Mouse (Mus musculus) hindbrain, embryonic 10.5 days (tissue): ENCODE data around the gene Utrn. TPM values are rescaled to one million over a fixed set of nuclear protein-coding genes. Genes with fewer than 3 reads are reported as not detected.

Experiments used
- DNase-seq: peaks from one replicate; pipeline ENCODE4 v3.0.0-alpha.2; 2017; ENCODE audit warnings: low spot score
- H3K27ac ChIP-seq: fragments of 300-500 bp; sonication (generic); 2 replicates; pipeline ENCODE4 v1.5.1; 2016; ENCODE audit warnings: mild to moderate bottlenecking, moderate library complexity
- H3K27me3 ChIP-seq: fragments of 300-500 bp; sonication (generic); 2 replicates; pipeline ENCODE4 v1.6.1; 2016; ENCODE audit warnings: mild to moderate bottlenecking; ENCODE audit not compliant: poor library complexity, insufficient read depth, severe bottlenecking
- H3K36me3 ChIP-seq: fragments of 300-500 bp; sonication (generic); 2 replicates; pipeline ENCODE4 v1.6.1; 2016; ENCODE audit warnings: mild to moderate bottlenecking, moderate library complexity
- H3K4me1 ChIP-seq: fragments of 300-500 bp; sonication (generic); replicated peaks from 2 replicates; pipeline ENCODE4 v1.6.1; 2016; ENCODE audit warnings: mild to moderate bottlenecking
- H3K4me3 ChIP-seq: fragments of 300-500 bp; sonication (generic); 2 replicates; pipeline ENCODE4 v1.5.1; 2016; ENCODE audit warnings: mild to moderate bottlenecking, moderate library complexity
- H3K9me3 ChIP-seq: fragments of 300-500 bp; sonication (generic); 2 replicates; pipeline ENCODE4 v1.6.1; 2016; ENCODE audit warnings: mild to moderate bottlenecking, moderate library complexity
- WGBS: fragments of 180-500 bp; shearing (Covaris S2); methylation state at CpG from one replicate; pipeline ENCODE4 v1.1.7; 2016; 5-methylcytosine and 5-hydroxymethylcytosine counted together
- polyA plus RNA-seq: library from polyadenylated mRNA; unstranded; fragments of >200 nt; fragmentation: Nextera tagmentation; extraction: Ambion mirVana; gene quantifications from 2 replicates; pipeline ENCODE4 v1.2.1, GENCODE M21; 2016

Utrn gene
- polyA plus RNA-seq, 1 experiment from 2014 or later, result 38.7 TPM

- Histone ChIP-seq H3K27me3 (no peaks in the 10 kb centered on the region), H3K4me1 (peaks cover 7% of the 10 kb centered on the region; the same call in 1 of the 2 replicates), H3K4me3 (no peak overlapping the region), H3K9me3 (no peaks in the 10 kb centered on the region), H3K27ac (no peak overlapping the region), H3K36me3 (peaks cover 10% of the 10 kb centered on the region)
- DNase-seq, result no peak
- 88% methylated on average over 7 of the region's 7 CpGs for WGBS
Observed at GRCm38 (mm10) chr10:12850781-12851471, 18.2 kb downstream of the Utrn start.

- no peaks in the 10 kb centered on the region for H3K27me3 ChIP-seq
- H3K9me3 ChIP-seq, result no peaks in the 10 kb centered on the region
- H3K36me3 ChIP-seq, result peaks cover 6% of the 10 kb centered on the region
- H3K27ac ChIP-seq, result no peak overlapping the region
- 82% methylated on average over 10 of the region's 10 CpGs for WGBS
- no peak for DNase-seq
- H3K4me1 ChIP-seq, result peaks cover 1% of the 10 kb centered on the region; the same call in 1 of the 2 replicates
- no peak overlapping the region for H3K4me3 ChIP-seq
Observed at GRCm38 (mm10) chr10:12848322-12849108, 20.6 kb downstream of the Utrn start.

GRCm38 (mm10) chr10:12842543-12842942 lies 26.6 kb downstream of the Utrn start:
- H3K4me1 ChIP-seq, result peaks cover 11% of the 10 kb centered on the region
- no peak overlapping the region for H3K4me3 ChIP-seq
- H3K9me3 ChIP-seq, result no peaks in the 10 kb centered on the region
- no peak overlapping the region for H3K27ac ChIP-seq
- H3K27me3 ChIP-seq, result no peaks in the 10 kb centered on the region
- no peak for DNase-seq
- H3K36me3 ChIP-seq, result peaks cover 6% of the 10 kb centered on the region
- 88% methylated on average over 4 of the region's 4 CpGs for WGBS

- no peaks in the 10 kb centered on the region for H3K9me3 ChIP-seq
- 66% methylated on average over 5 of the region's 5 CpGs for WGBS
- H3K27ac ChIP-seq, result no peak overlapping the region; the same call in 1 of the 2 replicates
- H3K36me3 ChIP-seq, result peaks cover 6% of the 10 kb centered on the region
- peaks cover 11% of the 10 kb centered on the region for H3K4me1 ChIP-seq
- H3K27me3 ChIP-seq, result no peaks in the 10 kb centered on the region
- H3K4me3 ChIP-seq, result no peak overlapping the region
- DNase-seq, result no peak
Observed at GRCm38 (mm10) chr10:12841497-12841896, 27.7 kb downstream of the Utrn start.

- Histone ChIP-seq H3K4me3 (no peak overlapping the region), H3K9me3 (no peaks in the 10 kb centered on the region), H3K4me1 (peaks cover 11% of the 10 kb centered on the region), H3K27me3 (no peaks in the 10 kb centered on the region), H3K36me3 (no peaks in the 10 kb centered on the region), H3K27ac (no peak overlapping the region)
- no peak for DNase-seq
- 74% methylated on average over 1 of the region's 1 CpGs for WGBS
Observed at GRCm38 (mm10) chr10:12837636-12838035, 31.5 kb downstream of the Utrn start.

GRCm38 (mm10) chr10:12836048-12836816 lies 32.9 kb downstream of the Utrn start:
- no peak overlapping the region for H3K4me3 ChIP-seq
- WGBS, result 92% methylated on average over 14 of the region's 14 CpGs
- H3K4me1 ChIP-seq, result no peaks in the 10 kb centered on the region
- H3K27me3 ChIP-seq, result no peaks in the 10 kb centered on the region
- H3K9me3 ChIP-seq, result no peaks in the 10 kb centered on the region
- no peak for DNase-seq
- H3K27ac ChIP-seq, result no peak overlapping the region
- H3K36me3 ChIP-seq, result no peaks in the 10 kb centered on the region

GRCm38 (mm10) chr10:12834215-12834614 lies 35.0 kb downstream of the Utrn start:
- no peaks in the 10 kb centered on the region for H3K27me3 ChIP-seq
- WGBS, result 81% methylated on average over 1 of the region's 1 CpGs
- H3K4me1 ChIP-seq, result no peaks in the 10 kb centered on the region
- no peaks in the 10 kb centered on the region for H3K9me3 ChIP-seq
- DNase-seq, result no peak
- H3K36me3 ChIP-seq, result no peaks in the 10 kb centered on the region
- no peak overlapping the region for H3K27ac ChIP-seq
- H3K4me3 ChIP-seq, result no peak overlapping the region

GRCm38 (mm10) chr10:12832163-12832562 lies 37.0 kb downstream of the Utrn start:
- Histone ChIP-seq H3K27me3 (no peaks in the 10 kb centered on the region), H3K27ac (no peak overlapping the region), H3K36me3 (no peaks in the 10 kb centered on the region), H3K9me3 (no peaks in the 10 kb centered on the region), H3K4me3 (no peak overlapping the region), H3K4me1 (0 out of 2 replicates have a peak, but pooled peaks cover 3% of the 10 kb centered on the region)
- 91% methylated on average over 8 of the region's 8 CpGs for WGBS
- no peak for DNase-seq

- H3K27me3 ChIP-seq, result no peaks in the 10 kb centered on the region
- H3K4me3 ChIP-seq, result no peak overlapping the region
- no peak for DNase-seq
- 77% methylated on average over 4 of the region's 4 CpGs for WGBS
- no peaks in the 10 kb centered on the region for H3K9me3 ChIP-seq
- no peak overlapping the region for H3K27ac ChIP-seq
- peaks cover 15% of the 10 kb centered on the region for H3K4me1 ChIP-seq
- no peaks in the 10 kb centered on the region for H3K36me3 ChIP-seq
Observed at GRCm38 (mm10) chr10:12827778-12828177, 41.4 kb downstream of the Utrn start.

- Histone ChIP-seq H3K27ac (no peak overlapping the region), H3K36me3 (no peaks in the 10 kb centered on the region), H3K27me3 (no peaks in the 10 kb centered on the region), H3K4me1 (peaks cover 19% of the 10 kb centered on the region), H3K9me3 (no peaks in the 10 kb centered on the region), H3K4me3 (no peak overlapping the region)
- 77% methylated on average over 3 of the region's 3 CpGs for WGBS
- no peak for DNase-seq
Observed at GRCm38 (mm10) chr10:12827306-12827705, 41.9 kb downstream of the Utrn start.

GRCm38 (mm10) chr10:12826760-12827281 lies 42.3 kb downstream of the Utrn start:
- H3K27ac ChIP-seq, result no peak overlapping the region
- WGBS, result 66% methylated on average over 6 of the region's 6 CpGs
- no peaks in the 10 kb centered on the region for H3K36me3 ChIP-seq
- H3K27me3 ChIP-seq, result no peaks in the 10 kb centered on the region
- peaks cover 19% of the 10 kb centered on the region for H3K4me1 ChIP-seq
- no peak for DNase-seq
- no peak overlapping the region for H3K4me3 ChIP-seq
- H3K9me3 ChIP-seq, result no peaks in the 10 kb centered on the region

GRCm38 (mm10) chr10:12824386-12824785 lies 44.8 kb downstream of the Utrn start:
- Histone ChIP-seq H3K4me3 (no peak overlapping the region), H3K27ac (no peak overlapping the region), H3K4me1 (peaks cover 19% of the 10 kb centered on the region), H3K36me3 (no peaks in the 10 kb centered on the region), H3K27me3 (no peaks in the 10 kb centered on the region), H3K9me3 (no peaks in the 10 kb centered on the region)
- 42% methylated on average over 4 of the region's 4 CpGs for WGBS
- DNase-seq, result no peak
